Mouse (Mus musculus): Measurements from ENCODE around the gene Plekho2. TPM values are rescaled to one million over a fixed set of nuclear protein-coding genes. Genes with fewer than 3 reads are reported as not detected.

Gene Plekho2
- polyA plus RNA-seq, 1 experiment from 2014 or later: 9.1 TPM

DNA sequence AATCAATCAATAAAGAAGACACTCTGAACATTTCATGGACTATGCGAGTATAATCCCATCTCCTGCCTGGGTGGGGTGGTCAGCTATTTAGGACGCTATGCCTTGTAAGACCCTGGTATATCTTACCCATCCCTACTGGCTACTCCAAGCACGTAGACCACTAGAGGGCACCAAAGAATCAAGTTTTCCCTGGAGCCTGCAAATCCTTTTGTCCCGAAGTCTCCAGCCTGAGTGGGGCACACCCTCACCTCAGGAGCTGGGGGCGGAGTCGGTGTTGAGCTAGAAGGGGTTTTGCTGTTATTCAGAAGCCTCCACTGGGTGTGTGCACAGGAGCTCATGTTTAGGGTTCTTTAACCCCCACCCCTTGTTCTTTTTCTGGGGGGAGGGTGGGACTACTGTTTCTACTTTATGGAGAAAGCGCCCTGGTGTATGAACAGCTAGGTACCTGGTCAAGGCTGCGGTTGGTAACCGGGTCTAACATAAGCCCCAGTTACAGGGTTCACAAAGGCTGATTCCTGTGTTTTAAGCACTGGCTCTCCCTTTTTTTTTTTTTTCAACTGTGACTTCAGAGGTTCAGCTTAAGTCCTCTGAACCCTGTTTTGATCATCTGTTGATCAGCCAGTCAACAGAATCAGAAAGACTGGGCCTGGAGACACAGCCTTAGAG is 25.8 kb upstream of the Plekho2 start:
- Histone ChIP-seq H3K4me1 (peaks cover 6% of the 10 kb centered on the region; the same call in 1 of the 2 replicates), H3K36me3 (replicated peaks) (no peaks in the 10 kb centered on the region), H3K9ac (no peak overlapping the region), H3K27me3 (no peaks in the 10 kb centered on the region), H3K9me3 (no peaks in the 10 kb centered on the region), H3K27ac (no peak overlapping the region), H3K4me3 (replicated peaks) (no peak overlapping the region), H3K4me2 (peak overlapping the region; percentile 43)
- ATAC-seq (ENCODE audit: low FRiP score): peak; percentile 89
- 5% methylated on average over 9 of the region's 9 CpGs for WGBS

DNA sequence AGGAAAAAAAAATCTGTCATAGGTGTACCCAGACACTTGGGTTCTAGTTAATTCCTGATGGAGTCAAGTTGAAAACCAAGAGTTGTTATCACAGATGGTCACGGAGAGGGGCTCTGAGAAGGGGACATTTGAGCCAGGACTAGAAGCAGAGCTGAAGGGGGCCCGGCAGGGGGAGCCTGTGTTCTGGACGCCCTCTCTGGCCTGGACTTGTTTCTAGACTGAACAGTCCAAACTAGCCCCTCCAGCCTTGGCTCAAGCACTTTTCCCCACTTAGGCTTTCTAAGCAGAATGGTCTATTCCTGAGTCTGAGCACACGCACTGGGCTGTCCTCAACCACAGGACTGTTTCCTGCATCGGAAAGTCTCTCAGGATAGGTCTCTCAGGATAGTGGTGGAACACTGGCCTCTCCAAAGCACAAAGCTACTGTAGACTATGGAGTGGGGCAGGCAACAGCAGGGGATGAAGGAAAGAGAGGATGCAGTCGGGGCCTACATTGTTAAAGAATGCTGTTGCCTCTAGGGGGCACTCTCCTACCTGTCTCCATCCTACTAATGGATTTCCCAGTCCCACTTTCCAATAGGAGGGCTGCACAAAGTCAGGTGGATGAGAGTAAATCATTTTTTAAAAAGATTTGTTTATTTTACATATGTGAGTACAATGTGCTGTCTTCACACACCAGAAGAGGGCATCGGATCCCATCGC is 23.7 kb upstream of the Plekho2 start:
- Histone ChIP-seq H3K27ac (no peak overlapping the region), H3K4me1 (peaks cover 6% of the 10 kb centered on the region; the same call in 1 of the 2 replicates), H3K36me3 (replicated peaks) (no peaks in the 10 kb centered on the region), H3K4me2 (no peak overlapping the region), H3K9me3 (no peaks in the 10 kb centered on the region), H3K4me3 (replicated peaks) (no peak overlapping the region), H3K27me3 (no peaks in the 10 kb centered on the region), H3K9ac (no peak overlapping the region)
- 55% methylated on average over 8 of the region's 8 CpGs for WGBS
- ATAC-seq (ENCODE audit: low FRiP score): no peak

DNA sequence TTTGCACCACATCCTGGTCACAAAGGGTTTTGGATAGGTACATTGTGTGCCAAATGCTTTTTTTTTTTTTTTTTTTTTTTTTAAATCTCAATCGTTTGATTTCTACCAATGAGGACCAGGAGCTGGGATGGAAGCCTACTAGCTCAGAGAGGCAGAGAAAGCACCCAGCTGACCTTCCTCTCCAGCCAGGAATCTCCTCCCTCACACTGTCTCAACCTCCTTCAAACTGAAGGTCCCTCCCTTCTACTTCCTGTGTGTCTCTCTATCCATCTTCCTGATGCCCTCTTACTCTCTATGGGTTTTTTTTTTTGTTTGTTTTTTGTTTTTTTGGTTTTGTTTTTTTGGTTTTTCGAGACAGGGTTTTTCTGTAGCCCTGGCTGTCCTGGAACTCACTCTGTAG is 21.1 kb upstream of the Plekho2 start:
- Histone ChIP-seq H3K9ac (no peak overlapping the region), H3K27me3 (no peaks in the 10 kb centered on the region), H3K4me2 (no peak overlapping the region), H3K4me3 (replicated peaks) (no peak overlapping the region), H3K27ac (no peak overlapping the region), H3K36me3 (replicated peaks) (peaks cover 1% of the 10 kb centered on the region; the same call in 1 of the 2 replicates), H3K9me3 (no peaks in the 10 kb centered on the region), H3K4me1 (peaks cover 3% of the 10 kb centered on the region; the same call in 1 of the 2 replicates)
- WGBS: 79% methylated on average over 2 of the region's 2 CpGs
- ATAC-seq (ENCODE audit: low FRiP score): no peak

DNA sequence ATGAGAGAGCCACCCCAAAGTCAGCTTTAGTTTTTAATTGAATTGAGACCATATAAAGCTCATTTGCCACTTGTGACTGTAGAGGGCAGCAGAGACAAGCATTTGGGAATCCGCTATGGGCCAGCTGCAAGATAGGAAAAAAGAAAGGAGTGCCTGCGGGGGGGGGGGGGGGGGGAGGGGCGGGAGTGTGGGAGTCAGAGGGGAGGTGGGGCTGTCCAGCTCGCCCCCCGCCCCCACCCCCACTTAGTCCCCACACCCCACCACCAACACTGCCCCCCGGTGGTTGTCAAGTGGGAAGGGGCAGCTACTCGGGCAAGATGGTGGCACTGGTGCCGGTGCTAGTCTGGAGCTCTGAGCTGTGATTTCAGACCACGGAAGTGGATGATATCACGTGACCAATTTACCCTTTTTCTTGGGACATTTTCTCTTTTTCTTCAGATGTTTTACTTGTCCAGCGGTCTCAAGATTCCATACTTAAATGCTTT is 19.0 kb upstream of the Plekho2 start:
- H3K4me3 ChIP-seq (replicated peaks): no peak overlapping the region
- no peaks in the 10 kb centered on the region for H3K9me3 ChIP-seq
- no peaks in the 10 kb centered on the region for H3K4me1 ChIP-seq
- H3K9ac ChIP-seq: no peak overlapping the region
- ATAC-seq (ENCODE audit: low FRiP score): no peak
- H3K36me3 ChIP-seq (replicated peaks): peaks cover 22% of the 10 kb centered on the region
- WGBS: 55% methylated on average over 9 of the region's 11 CpGs
- H3K27me3 ChIP-seq: no peaks in the 10 kb centered on the region
- H3K4me2 ChIP-seq: no peak overlapping the region
- H3K27ac ChIP-seq: no peak overlapping the region

DNA sequence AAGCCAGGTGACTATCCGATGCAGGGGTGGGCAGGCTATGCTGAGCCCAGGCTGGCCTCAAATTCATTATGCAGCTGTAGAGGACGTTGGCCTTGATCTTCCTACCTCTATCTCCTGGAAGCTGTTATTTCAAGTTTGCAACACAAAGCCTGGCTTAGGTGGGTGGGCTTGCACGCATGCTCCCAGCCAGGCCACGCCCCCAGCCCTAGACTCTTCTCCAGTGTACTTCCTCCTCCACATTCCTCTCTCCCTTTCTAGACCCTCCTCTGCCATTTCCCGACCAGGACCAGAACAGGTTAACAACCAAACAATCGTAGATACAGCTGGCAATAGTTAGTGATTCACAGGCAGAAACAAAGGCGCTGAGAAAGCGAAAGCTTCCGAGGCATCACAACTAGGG is 13.8 kb upstream of the Plekho2 start:
- 89% methylated on average over 9 of the region's 9 CpGs for WGBS
- H3K4me3 ChIP-seq (replicated peaks): no peak overlapping the region
- H3K4me2 ChIP-seq: no peak overlapping the region
- peaks cover 64% of the 10 kb centered on the region for H3K36me3 ChIP-seq (replicated peaks)
- no peaks in the 10 kb centered on the region for H3K9me3 ChIP-seq
- H3K27ac ChIP-seq: no peak overlapping the region
- H3K9ac ChIP-seq: no peak overlapping the region
- H3K27me3 ChIP-seq: no peaks in the 10 kb centered on the region
- peaks cover 16% of the 10 kb centered on the region for H3K4me1 ChIP-seq
- no peak for ATAC-seq (ENCODE audit: low FRiP score)

DNA sequence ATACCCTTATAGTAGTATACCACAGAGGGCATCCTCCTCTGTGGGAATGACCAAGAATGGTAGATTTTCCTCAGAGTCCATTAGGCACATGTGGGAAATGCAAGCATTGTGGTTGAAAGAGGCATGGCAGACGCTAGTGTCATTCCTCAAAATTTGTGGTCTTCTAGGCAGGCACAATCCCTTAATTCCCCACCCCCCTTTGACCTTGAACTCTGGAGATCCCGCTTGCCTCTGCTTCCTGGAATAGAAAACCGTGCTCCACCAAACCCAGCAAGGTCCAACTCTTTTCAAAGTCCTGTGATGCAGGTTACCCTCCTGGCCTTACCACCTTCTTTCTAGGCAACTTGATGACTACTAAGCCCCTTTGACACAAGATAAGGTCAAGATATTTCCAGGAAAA is 12.9 kb upstream of the Plekho2 start:
- Histone ChIP-seq H3K4me1 (peaks cover 25% of the 10 kb centered on the region), H3K9me3 (no peaks in the 10 kb centered on the region), H3K36me3 (replicated peaks) (peaks cover 64% of the 10 kb centered on the region), H3K27ac (no peak overlapping the region), H3K27me3 (no peaks in the 10 kb centered on the region), H3K4me3 (replicated peaks) (no peak overlapping the region), H3K4me2 (no peak overlapping the region), H3K9ac (no peak overlapping the region)
- WGBS: 91% methylated on average over 3 of the region's 3 CpGs
- no peak for ATAC-seq (ENCODE audit: low FRiP score)

DNA sequence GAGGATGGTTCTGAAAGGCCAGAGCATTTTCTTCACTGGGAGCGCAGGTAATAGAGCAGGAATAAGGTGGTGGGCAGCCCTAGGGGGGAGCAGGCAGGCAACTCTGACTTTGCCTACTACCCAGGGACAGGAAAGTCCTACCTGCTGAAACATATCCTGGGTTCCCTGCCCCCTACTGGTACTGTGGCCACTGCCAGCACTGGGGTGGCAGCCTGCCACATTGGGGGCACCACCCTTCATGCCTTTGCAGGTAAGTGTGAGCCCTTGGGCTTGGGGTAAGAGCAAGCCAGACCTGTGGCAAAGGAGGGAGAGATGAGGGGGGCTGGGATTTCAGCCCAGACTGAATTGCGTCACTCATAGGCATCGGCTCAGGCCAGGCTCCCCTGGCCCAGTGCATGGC is 9.3 kb upstream of the Plekho2 start:
- no peaks in the 10 kb centered on the region for H3K9me3 ChIP-seq
- 91% methylated on average over 3 of the region's 3 CpGs for WGBS

DNA sequence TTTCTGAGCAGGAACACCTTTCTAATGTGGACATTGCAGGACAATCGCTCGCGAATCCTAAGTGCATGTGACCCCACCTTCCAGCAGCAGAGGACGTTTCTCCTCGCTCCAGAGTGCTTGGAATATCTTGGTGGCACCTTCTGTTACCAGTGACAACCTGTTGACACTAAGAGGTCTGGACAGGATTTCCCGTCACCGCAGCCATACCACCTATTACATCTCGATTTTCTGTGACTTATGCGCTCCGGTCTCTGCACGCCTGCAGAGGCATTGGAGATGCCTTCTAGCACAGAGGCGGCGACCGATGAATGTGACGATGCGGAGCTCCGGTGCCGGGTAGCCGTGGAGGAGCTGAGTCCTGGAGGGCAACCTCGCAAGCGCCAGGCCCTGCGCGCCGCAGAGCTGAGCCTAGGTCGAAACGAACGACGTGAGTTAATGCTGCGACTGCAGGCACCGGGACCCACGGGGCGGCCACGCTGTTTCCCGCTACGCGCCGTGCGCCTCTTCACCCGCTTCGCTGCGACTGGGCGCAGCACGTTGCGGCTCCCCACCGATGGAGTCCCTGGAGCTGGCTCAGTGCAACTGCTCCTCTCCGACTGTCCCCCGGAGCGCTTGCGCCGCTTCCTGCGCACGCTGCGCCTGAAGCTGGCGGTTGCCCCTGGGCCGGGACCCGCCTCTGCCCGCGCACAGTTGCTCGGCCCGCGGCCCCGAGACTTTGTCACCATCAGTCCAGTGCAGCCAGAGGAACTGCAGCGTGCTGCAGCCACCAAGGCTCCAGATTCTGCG is 7.9 kb upstream of the Plekho2 start:
- H3K9ac ChIP-seq: peak overlapping the region; percentile 78
- under 1% methylated on average over 64 of the region's 64 CpGs for WGBS
- peak; percentile 46 for ATAC-seq (ENCODE audit: low FRiP score)

More for the DNA sequence above, 9.3 kb upstream of the Plekho2 start:
- peak overlapping the region; percentile 74 for H3K4me3 ChIP-seq (replicated peaks)
- H3K27ac ChIP-seq: no peak overlapping the region
- H3K4me1 ChIP-seq: peaks cover 34% of the 10 kb centered on the region
- peak overlapping the region; percentile 98 for H3K4me2 ChIP-seq
- H3K9ac ChIP-seq: peak overlapping the region; percentile 78; the same call in 1 of the 2 replicates
- H3K27me3 ChIP-seq: no peaks in the 10 kb centered on the region
- peaks cover 45% of the 10 kb centered on the region for H3K36me3 ChIP-seq (replicated peaks)
- ATAC-seq (ENCODE audit: low FRiP score): no peak

DNA sequence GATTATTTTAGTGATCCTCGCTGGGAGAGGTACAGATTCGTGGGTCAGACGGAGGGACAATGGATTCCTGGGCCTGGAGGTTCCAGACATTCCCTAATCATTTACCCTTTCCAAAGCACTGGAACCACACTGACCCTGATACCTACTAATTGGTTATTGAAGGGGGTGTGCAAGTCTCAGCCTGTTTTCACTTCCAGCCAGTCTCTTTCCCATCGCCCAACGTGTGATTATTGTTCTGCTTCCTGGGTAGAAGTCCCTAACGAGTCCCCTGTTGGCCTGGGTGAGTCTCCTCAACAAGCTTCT is 7.4 kb upstream of the Plekho2 start:
- Histone ChIP-seq H3K9ac (peak overlapping the region; percentile 78), H3K27me3 (no peaks in the 10 kb centered on the region), H3K4me2 (peak overlapping the region; percentile 98), H3K27ac (0 out of 2 replicates have a peak overlapping the region, but pooled peaks have one; percentile 38), H3K36me3 (replicated peaks) (peaks cover 27% of the 10 kb centered on the region), H3K4me1 (peaks cover 34% of the 10 kb centered on the region), H3K9me3 (no peaks in the 10 kb centered on the region), H3K4me3 (replicated peaks) (peak overlapping the region; percentile 74)
- WGBS: under 1% methylated on average over 6 of the region's 6 CpGs
- ATAC-seq (ENCODE audit: low FRiP score): peak; percentile 58

More for the DNA sequence above, 7.9 kb upstream of the Plekho2 start:
- H3K36me3 ChIP-seq (replicated peaks): peaks cover 32% of the 10 kb centered on the region
- peaks cover 34% of the 10 kb centered on the region for H3K4me1 ChIP-seq
- peak overlapping the region; percentile 74 for H3K4me3 ChIP-seq (replicated peaks)
- H3K27ac ChIP-seq: no peak overlapping the region
- H3K4me2 ChIP-seq: peak overlapping the region; percentile 98
- no peaks in the 10 kb centered on the region for H3K27me3 ChIP-seq
- no peaks in the 10 kb centered on the region for H3K9me3 ChIP-seq

DNA sequence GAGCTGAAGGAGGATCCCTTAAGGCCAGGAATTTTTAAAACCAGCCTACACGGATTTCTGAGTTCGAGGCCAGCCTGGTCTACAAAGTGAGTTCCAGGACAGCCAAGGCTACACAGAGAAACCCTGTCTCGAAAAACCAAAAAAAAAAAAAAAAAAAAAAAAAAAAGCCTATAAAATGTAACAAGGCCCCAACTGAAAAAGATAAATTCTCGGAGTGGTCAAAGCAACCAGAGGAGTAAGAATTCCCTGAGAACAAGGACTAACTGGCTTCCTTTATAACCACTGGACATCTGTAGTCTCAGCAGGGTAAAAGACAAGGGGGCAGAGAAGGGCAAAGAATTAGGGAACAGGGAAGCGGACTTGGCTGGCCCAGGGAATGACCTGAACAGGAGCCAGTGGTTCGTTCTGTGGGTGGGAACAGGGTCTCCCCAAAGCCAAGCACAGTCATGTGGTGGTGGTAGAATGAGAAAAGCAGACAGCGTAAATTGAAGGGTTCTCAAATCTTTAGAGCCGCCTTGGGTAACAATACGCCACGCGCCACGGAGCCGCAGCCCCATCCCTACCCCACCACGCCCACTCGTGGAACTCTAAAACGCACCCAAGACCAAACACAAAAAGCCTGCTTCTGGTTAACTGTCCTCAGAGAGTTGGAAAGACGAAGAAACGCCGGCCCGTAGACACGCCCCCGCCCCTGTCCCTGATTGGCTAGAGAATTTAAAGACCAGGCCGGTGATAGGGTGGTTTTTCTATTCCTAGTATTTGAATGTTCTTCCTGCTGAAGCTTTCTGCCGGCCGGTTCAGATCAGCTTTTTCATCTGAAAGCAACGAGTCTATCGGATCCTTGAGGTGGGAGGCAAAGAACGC is 6.8 kb upstream of the Plekho2 start, which contains the start of gene Pif1:
Pif1 (plus strand) TSS at position 755 of the 864 bp plus-strand sequence.
- H3K27ac ChIP-seq: peak within 1 kb of the TSS; percentile 82

DNA sequence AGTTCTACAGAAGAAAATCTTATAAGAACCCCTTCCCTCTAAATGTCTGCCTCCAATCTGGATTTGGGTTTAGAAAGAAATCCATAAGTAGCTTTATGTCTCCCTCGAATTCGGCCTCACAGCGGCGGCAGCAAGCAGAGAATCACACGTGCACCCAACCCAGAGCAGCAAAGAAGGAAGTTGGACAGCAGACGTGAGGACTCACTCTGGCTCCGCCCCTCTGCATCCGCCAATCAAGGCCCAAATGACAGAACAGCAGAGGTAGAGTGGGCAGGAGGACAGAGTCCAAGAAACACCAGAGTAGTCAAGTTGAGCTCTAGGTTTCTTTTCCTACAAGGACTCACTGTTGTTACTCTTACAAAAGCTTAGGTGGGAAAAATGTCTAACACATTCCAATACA is 3.2 kb upstream of the Plekho2 start:
- ATAC-seq (ENCODE audit: low FRiP score): no peak
- 40% methylated on average over 8 of the region's 8 CpGs for WGBS

More for the DNA sequence above, 6.8 kb upstream of the Plekho2 start, which contains the start of gene Pif1:
- ATAC-seq (ENCODE audit: low FRiP score): peak; percentile 83
- 9% methylated on average over 28 of the region's 28 CpGs for WGBS
- peak within 1 kb of the TSS; percentile 74 for H3K4me3 ChIP-seq (replicated peaks)
- H3K4me1 ChIP-seq: peaks cover 34% of the 10 kb centered on the region
- H3K36me3 ChIP-seq (replicated peaks): peaks cover 22% of the 10 kb centered on the region
- no peaks in the 10 kb centered on the region for H3K27me3 ChIP-seq
- H3K9me3 ChIP-seq: no peaks in the 10 kb centered on the region
- H3K9ac ChIP-seq: peak within 1 kb of the TSS; percentile 78
- H3K4me2 ChIP-seq: peak within 1 kb of the TSS; percentile 98

More for the DNA sequence above, 3.2 kb upstream of the Plekho2 start:
- H3K36me3 ChIP-seq (replicated peaks): no peaks in the 10 kb centered on the region
- no peaks in the 10 kb centered on the region for H3K9me3 ChIP-seq
- no peak overlapping the region for H3K4me3 ChIP-seq (replicated peaks)
- H3K4me1 ChIP-seq: peaks cover 30% of the 10 kb centered on the region
- no peak overlapping the region for H3K27ac ChIP-seq
- no peak overlapping the region for H3K4me2 ChIP-seq
- H3K27me3 ChIP-seq: no peaks in the 10 kb centered on the region
- H3K9ac ChIP-seq: no peak overlapping the region

Data from forebrain, embryonic 12.5 days (tissue).